Comparison of ENCODE assay signal across 26 mouse cellular contexts in the genomic region with DNA sequence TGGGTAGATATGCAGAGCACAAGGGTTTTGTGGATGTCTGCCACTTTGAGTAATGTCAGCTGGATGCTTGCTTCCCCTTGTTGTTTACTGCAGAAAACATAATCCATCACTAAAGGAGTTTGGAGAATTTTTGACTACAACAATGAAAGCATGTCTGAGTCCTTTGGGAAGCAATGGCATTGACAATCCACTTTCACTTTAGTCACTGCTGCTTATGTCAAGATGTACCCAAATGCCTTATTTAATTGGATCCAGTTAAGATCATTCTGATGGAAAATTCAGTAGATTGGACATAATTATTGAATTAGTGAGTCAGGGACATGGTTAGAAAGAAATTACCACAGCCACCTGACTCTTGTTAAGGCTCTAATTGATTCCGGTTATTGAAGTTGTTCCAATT.
"Had no signal": no experiment of that assay in that cellular context is flagged by ENCODE, and none has a peak within 500 bp of the region (broad histone marks: within the 10 kb centered on the region; RNA-seq: fewer than 3 reads in every experiment).

No protein-coding gene starts in this region.

- DNase-seq: gastrocnemius, postnatal 10 days; gastrocnemius, postnatal 25 days; heart, adult 18-20 months; heart, postnatal 10 days; heart, postnatal 4 days; kidney, adult 18-20 months; kidney, adult 8-10 months; kidney, postnatal 10 days; kidney, postnatal 25 days; kidney, postnatal 4 days; layer of hippocampus, postnatal 36 days; left cerebral cortex, postnatal 4 days had no signal

- H3K36me3 ChIP-seq: heart, embryonic 10.5 days; heart, embryonic 12.5 days; hindbrain, embryonic 10.5 days; hindbrain, embryonic 12.5 days; intestine, embryonic 15.5 days; limb, embryonic 13.5 days; limb, embryonic 15.5 days; liver, embryonic 12.5 days had no signal

- H3K9me3 ChIP-seq: heart, embryonic 10.5 days; heart, embryonic 12.5 days; hindbrain, embryonic 10.5 days; hindbrain, embryonic 12.5 days; intestine, embryonic 15.5 days; limb, embryonic 13.5 days; limb, embryonic 15.5 days; liver, embryonic 12.5 days had no signal

- H3K27me3 ChIP-seq: heart, embryonic 12.5 days; hindbrain, embryonic 12.5 days; intestine, embryonic 15.5 days; limb, embryonic 13.5 days; limb, embryonic 15.5 days; liver, embryonic 12.5 days had no signal

- H3K4me2 ChIP-seq: heart, embryonic 12.5 days; hindbrain, embryonic 12.5 days; hindbrain, embryonic 14.5 days; intestine, embryonic 15.5 days; limb, embryonic 13.5 days; limb, embryonic 15.5 days; liver, embryonic 12.5 days had no signal

- H3K27ac ChIP-seq: heart, embryonic 10.5 days; hindbrain, embryonic 10.5 days; hindbrain, embryonic 12.5 days; hindbrain, embryonic 14.5 days; intestine, embryonic 15.5 days; layer of hippocampus, adult 2 months; limb, embryonic 13.5 days; limb, embryonic 15.5 days; liver, embryonic 12.5 days; liver, embryonic 14.5 days had no signal

- H3K4me3 ChIP-seq: heart, embryonic 10.5 days; heart, embryonic 12.5 days; hindbrain, embryonic 10.5 days; hindbrain, embryonic 12.5 days; intestine, embryonic 15.5 days; layer of hippocampus, adult 2 months; limb, embryonic 13.5 days; limb, embryonic 15.5 days; liver, embryonic 12.5 days had no signal

- H3K4me1 ChIP-seq: heart, embryonic 10.5 days; heart, embryonic 12.5 days; hindbrain, embryonic 10.5 days; hindbrain, embryonic 12.5 days; intestine, embryonic 15.5 days; limb, embryonic 13.5 days; limb, embryonic 15.5 days; liver, embryonic 12.5 days had no signal

- ATAC-seq: hindbrain, embryonic 16.5 days; inflammation-experienced regulatory T-cells, adult 6 months; intestine, embryonic 15.5 days; intestine, postnatal 0 days; liver, embryonic 12.5 days had no signal

- H3K9ac ChIP-seq: heart, embryonic 12.5 days; hindbrain, embryonic 12.5 days; hindbrain, embryonic 14.5 days; intestine, embryonic 15.5 days; limb, embryonic 13.5 days; limb, embryonic 15.5 days; liver, embryonic 12.5 days; liver, embryonic 14.5 days had no signal
